Mouse (Mus musculus) thymus, adult 2 months (tissue): ENCODE data around the gene Hecw2.

ENCODE experiments used
- CTCF ChIP-seq: fragments of 200-500 bp; IDR thresholded peaks from 2 replicates; pipeline ENCODE4 v1.5.1; 2012; ENCODE audit warnings: mild to moderate bottlenecking, control low read depth, low read length, moderate library complexity, borderline replicate concordance; ENCODE audit not compliant: control insufficient read depth, poor library complexity, insufficient read depth; ENCODE audit errors: extremely low read depth
- POLR2A ChIP-seq: fragments of 200-500 bp; IDR thresholded peaks from 2 replicates; pipeline ENCODE4 v1.6.1; 2012; ENCODE audit warnings: mild to moderate bottlenecking, low read length, control low read depth, moderate library complexity; ENCODE audit not compliant: control insufficient read depth, poor library complexity, insufficient read depth; ENCODE audit errors: extremely low read depth

- TF ChIP-seq CTCF (no peak), POLR2A (no peak)
Observed at GRCm38 (mm10) chr1:54179179-54179578, 15.8 kb downstream of the Hecw2 start.
